Mouse (Mus musculus) forebrain, embryonic 14.5 days (tissue): Measurements from ENCODE around the gene Rnf150. TPM values are rescaled to one million over a fixed set of nuclear protein-coding genes. Genes with fewer than 3 reads are reported as not detected.

Experiments used
- ATAC-seq: fragments of 200-750 bp; cut with Nextera tagmentation; 2 replicates; pipeline ENCODE4 v1.8.0; 2017; ENCODE audit warnings: mild to moderate bottlenecking, moderate library complexity
- DNase-seq: peaks from one replicate; pipeline ENCODE4 v3.0.0-alpha.2; 2015; ENCODE audit warnings: low spot score
- H3K27ac ChIP-seq: fragments of 300-500 bp; sonication (generic); 2 replicates; pipeline ENCODE4 v1.5.1; 2014; ENCODE audit warnings: low read depth, mild to moderate bottlenecking, control low read depth, low read length, moderate library complexity
- H3K27me3 ChIP-seq: fragments of 300-500 bp; sonication (generic); replicated peaks from 2 replicates; pipeline ENCODE4 v1.6.1; 2014; ENCODE audit warnings: low read length, control low read depth, mixed read lengths; ENCODE audit not compliant: control insufficient read depth, insufficient read depth
- H3K36me3 ChIP-seq: fragments of 300-500 bp; sonication (generic); 2 replicates; pipeline ENCODE4 v1.6.1; 2014; ENCODE audit warnings: low read length, control low read depth; ENCODE audit not compliant: control insufficient read depth, insufficient read depth
- H3K4me1 ChIP-seq: fragments of 300-500 bp; sonication (generic); 2 replicates; pipeline ENCODE4 v1.6.1; 2014; ENCODE audit warnings: antibody characterized with exemption, low read length, control low read depth; ENCODE audit not compliant: control insufficient read depth, insufficient read depth
- H3K4me2 ChIP-seq: fragments of 300-500 bp; sonication (generic); 2 replicates; pipeline ENCODE4 v1.6.1; 2014; ENCODE audit warnings: mild to moderate bottlenecking, control low read depth, low read length
- H3K4me3 ChIP-seq: fragments of 300-500 bp; sonication (generic); 2 replicates; pipeline ENCODE4 v1.5.1; 2014; ENCODE audit warnings: low read depth, low read length, control low read depth
- H3K9ac ChIP-seq: fragments of 300-500 bp; sonication (generic); 2 replicates; pipeline ENCODE4 v1.6.1; 2014; ENCODE audit warnings: mild to moderate bottlenecking, low read length, control low read depth, moderate library complexity
- H3K9me3 ChIP-seq: fragments of 300-500 bp; sonication (generic); replicated peaks from 2 replicates; pipeline ENCODE4 v1.6.1; 2016; ENCODE audit warnings: low read length, control low read depth, mixed read lengths; ENCODE audit not compliant: control insufficient read depth
- WGBS: fragments of 180-500 bp; shearing (Covaris S2); extraction: QIAGEN DNeasy Blood & Tissue Kit; methylation state at CpG from one replicate; pipeline ENCODE4 v1.1.7; 2014; 5-methylcytosine and 5-hydroxymethylcytosine counted together
- polyA plus RNA-seq: library from polyadenylated mRNA; unstranded; fragments of >200 nt; fragmentation: Nextera tagmentation; extraction: Ambion mirVana; gene quantifications from 2 replicates; pipeline ENCODE4 v1.2.1, GENCODE M21; 2014

Gene Rnf150
- polyA plus RNA-seq, 1 experiment from 2014 or later: 0.89 TPM

DNA sequence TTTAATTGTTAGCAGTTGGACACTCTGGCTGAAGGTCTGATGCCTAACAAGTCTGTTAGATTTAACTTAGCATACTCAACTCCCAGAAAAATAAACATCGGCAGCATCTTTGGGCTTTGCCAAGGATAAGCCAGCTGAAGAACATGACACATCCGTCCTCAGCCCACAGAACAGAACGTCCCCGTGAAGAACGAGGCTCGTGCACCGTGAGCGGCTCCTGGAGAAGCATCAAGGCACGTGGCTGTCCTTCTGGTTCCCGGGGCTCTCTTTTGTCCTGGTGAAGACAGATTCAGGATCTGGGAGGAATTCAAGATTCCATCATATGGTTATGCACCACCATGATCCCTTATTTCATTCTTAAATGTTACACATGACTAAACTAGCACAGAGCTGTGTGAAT lies 175.4 kb downstream of the Rnf150 start:
- H3K4me3 ChIP-seq: no peak overlapping the region
- 90% methylated on average over 10 of the region's 10 CpGs for WGBS
- H3K27me3 ChIP-seq: no peaks in the 10 kb centered on the region
- H3K36me3 ChIP-seq: no peaks in the 10 kb centered on the region; the same call in 1 of the 2 replicates
- no peak overlapping the region for H3K4me2 ChIP-seq
- H3K4me1 ChIP-seq: no peaks in the 10 kb centered on the region
- H3K27ac ChIP-seq: no peak overlapping the region
- no peaks in the 10 kb centered on the region for H3K9me3 ChIP-seq
- ATAC-seq: no peak
- DNase-seq: no peak
- H3K9ac ChIP-seq: no peak overlapping the region

DNA sequence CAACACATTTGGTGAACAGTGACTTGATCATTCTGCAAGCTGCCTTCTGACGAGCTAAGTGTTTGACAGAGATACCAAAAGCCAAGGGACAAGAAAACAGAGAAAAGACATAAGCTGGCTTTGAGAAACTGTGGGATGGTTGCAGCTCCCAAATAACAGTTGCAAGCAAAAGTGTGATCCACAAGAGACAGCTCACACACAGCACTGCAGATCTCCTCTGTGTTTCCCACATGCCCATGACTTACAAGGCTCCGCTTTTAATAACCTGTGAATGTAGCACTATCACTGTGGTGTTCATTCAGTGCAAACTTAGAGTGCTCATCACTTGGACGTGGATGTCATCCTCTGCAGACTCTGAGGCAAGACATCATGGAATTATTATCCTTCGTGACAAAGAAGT lies 178.3 kb downstream of the Rnf150 start:
- H3K36me3 ChIP-seq: no peaks in the 10 kb centered on the region; the same call in 1 of the 2 replicates
- H3K27ac ChIP-seq: no peak overlapping the region
- no peaks in the 10 kb centered on the region for H3K9me3 ChIP-seq
- H3K9ac ChIP-seq: no peak overlapping the region
- no peak for ATAC-seq
- H3K27me3 ChIP-seq: no peaks in the 10 kb centered on the region
- 85% methylated on average over 4 of the region's 4 CpGs for WGBS
- H3K4me1 ChIP-seq: no peaks in the 10 kb centered on the region
- no peak overlapping the region for H3K4me3 ChIP-seq
- no peak for DNase-seq
- no peak overlapping the region for H3K4me2 ChIP-seq

DNA sequence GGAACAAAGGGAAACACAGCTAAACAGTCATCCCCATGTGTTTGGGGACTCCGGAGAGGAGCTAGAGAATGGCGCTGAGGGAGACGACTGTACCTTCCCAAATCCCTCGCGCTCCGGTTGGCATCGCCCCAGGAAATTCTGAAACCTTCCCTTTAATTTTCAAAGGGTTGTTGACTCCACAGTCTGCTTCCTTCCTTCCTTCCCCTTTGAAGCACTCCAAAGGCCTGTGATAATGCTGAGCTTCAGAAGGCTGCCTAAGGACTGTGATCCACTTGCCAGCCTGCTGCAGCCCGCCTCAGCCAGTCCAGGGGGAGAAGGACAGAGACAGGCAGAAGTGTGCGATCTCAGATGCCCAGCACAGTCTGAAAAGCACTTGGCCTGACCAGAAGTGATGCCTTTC lies 183.8 kb downstream of the Rnf150 start:
- H3K9ac ChIP-seq: no peak overlapping the region
- DNase-seq: no peak
- no peak overlapping the region for H3K27ac ChIP-seq
- H3K9me3 ChIP-seq: no peaks in the 10 kb centered on the region
- no peak for ATAC-seq
- H3K4me1 ChIP-seq: peaks cover 8% of the 10 kb centered on the region; the same call in 1 of the 2 replicates
- H3K36me3 ChIP-seq: no peaks in the 10 kb centered on the region; the same call in 1 of the 2 replicates
- no peak overlapping the region for H3K4me3 ChIP-seq
- no peaks in the 10 kb centered on the region for H3K27me3 ChIP-seq
- H3K4me2 ChIP-seq: no peak overlapping the region
- WGBS: 82% methylated on average over 9 of the region's 9 CpGs

DNA sequence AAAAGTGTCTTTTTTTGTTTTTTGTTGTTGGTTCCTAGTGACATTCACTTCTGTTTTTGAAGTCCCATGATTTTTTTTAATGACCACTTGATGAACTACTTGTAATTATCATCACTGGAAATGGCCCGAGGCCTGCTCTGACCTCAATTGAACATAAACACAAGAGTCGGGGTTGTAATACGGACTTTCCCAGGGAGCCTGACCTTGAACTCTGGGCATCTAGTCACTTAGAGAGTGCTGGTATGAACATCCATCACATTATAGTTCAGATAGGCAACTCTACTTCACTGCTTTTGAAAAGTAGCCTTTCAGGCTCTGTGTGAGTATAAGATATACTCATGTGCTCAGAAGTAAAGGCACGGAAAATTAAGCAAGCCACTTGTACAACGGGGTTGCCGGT lies 185.4 kb downstream of the Rnf150 start:
- Histone ChIP-seq H3K27ac (no peak overlapping the region), H3K36me3 (no peaks in the 10 kb centered on the region), H3K9me3 (no peaks in the 10 kb centered on the region), H3K9ac (no peak overlapping the region), H3K4me1 (peaks cover 8% of the 10 kb centered on the region; the same call in 1 of the 2 replicates), H3K4me3 (no peak overlapping the region), H3K4me2 (no peak overlapping the region), H3K27me3 (no peaks in the 10 kb centered on the region)
- ATAC-seq (no peak), DNase-seq (no peak)
- 71% methylated on average over 6 of the region's 6 CpGs for WGBS

DNA sequence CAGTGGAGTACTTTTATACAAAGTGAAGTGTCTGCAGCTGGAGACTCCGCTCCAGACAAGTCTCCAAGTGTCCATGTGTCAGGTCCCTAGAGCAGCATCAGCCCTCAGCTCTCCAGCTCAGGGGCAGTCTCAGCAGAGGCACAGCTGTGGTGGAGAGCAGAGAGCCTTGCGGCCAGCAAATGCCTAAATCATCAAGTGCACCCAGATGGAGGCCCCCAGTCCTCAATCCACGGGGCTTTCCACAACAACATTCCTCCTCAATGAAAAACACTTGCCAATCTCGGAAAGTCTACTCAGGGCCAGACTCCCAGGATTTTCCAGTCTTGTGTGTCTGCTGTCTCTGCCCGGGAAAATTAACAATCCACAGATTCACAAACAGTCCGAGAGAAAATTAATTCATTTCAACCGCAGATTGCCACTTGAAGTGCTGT lies 186.0 kb downstream of the Rnf150 start:
- 0 out of 2 replicates have a peak overlapping the region, but pooled peaks have one; percentile 8 for H3K9ac ChIP-seq
- peaks cover 8% of the 10 kb centered on the region; the same call in 1 of the 2 replicates for H3K4me1 ChIP-seq
- no peak overlapping the region for H3K4me3 ChIP-seq
- no peaks in the 10 kb centered on the region for H3K27me3 ChIP-seq
- no peaks in the 10 kb centered on the region for H3K9me3 ChIP-seq
- DNase-seq (peak; percentile 45), ATAC-seq (peak; percentile 78)
- H3K36me3 ChIP-seq: no peaks in the 10 kb centered on the region
- WGBS: 48% methylated on average over 7 of the region's 7 CpGs
- H3K27ac ChIP-seq: peak overlapping the region; percentile 66
- no peak overlapping the region for H3K4me2 ChIP-seq

DNA sequence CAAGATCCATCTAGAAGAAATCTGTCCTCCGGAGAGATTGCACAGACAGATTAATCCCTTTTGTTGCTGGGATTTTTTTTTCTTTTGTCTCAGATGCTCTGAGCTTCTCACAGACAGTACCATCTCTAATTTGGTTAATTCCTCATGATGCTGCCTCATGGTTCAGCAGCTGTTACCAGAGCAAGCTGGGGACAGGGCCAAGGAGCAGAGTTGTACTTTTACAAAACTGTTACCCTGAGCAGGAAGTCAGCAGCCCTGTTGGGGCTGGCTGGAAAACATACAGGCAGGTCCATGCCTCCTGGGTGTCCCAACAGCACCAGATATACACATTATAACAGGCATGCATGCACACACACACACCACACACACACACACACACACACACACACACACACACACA lies 186.5 kb downstream of the Rnf150 start:
- H3K27me3 ChIP-seq: no peaks in the 10 kb centered on the region
- H3K9me3 ChIP-seq: no peaks in the 10 kb centered on the region
- no peaks in the 10 kb centered on the region for H3K36me3 ChIP-seq
- H3K9ac ChIP-seq: 0 out of 2 replicates have a peak overlapping the region, but pooled peaks have one; percentile 8
- peaks cover 8% of the 10 kb centered on the region; the same call in 1 of the 2 replicates for H3K4me1 ChIP-seq
- peak overlapping the region; percentile 66 for H3K27ac ChIP-seq
- H3K4me2 ChIP-seq: no peak overlapping the region
- ATAC-seq (peak; percentile 70), DNase-seq (peak; percentile 67)
- H3K4me3 ChIP-seq: no peak overlapping the region
- WGBS: 9% methylated on average over 1 of the region's 1 CpGs

DNA sequence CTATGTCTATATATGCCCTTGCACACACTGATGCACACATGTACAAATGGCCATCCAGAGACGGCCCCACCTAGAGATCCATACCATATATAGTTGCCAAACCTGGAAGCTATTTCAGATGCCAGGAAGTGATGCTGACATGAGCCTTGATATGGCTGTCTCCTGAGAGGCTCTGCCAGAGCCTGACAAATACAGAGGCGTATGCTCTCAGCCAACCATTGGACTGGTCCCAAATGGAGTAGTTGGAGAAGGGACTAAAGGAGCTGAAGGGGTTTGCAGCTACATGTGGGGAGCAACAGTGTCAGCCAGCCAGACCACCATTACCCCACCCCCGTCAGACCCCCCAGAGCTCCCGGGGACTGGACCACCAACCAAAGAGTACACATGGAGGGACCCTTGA lies 189.7 kb downstream of the Rnf150 start:
- H3K4me2 ChIP-seq: no peak overlapping the region
- H3K9me3 ChIP-seq: no peaks in the 10 kb centered on the region
- H3K4me3 ChIP-seq: no peak overlapping the region
- no peaks in the 10 kb centered on the region for H3K27me3 ChIP-seq
- no peak overlapping the region for H3K9ac ChIP-seq
- H3K4me1 ChIP-seq: peaks cover 8% of the 10 kb centered on the region; the same call in 1 of the 2 replicates
- 91% methylated on average over 4 of the region's 4 CpGs for WGBS
- ATAC-seq: no peak
- H3K27ac ChIP-seq: no peak overlapping the region
- DNase-seq: no peak
- H3K36me3 ChIP-seq: no peaks in the 10 kb centered on the region

DNA sequence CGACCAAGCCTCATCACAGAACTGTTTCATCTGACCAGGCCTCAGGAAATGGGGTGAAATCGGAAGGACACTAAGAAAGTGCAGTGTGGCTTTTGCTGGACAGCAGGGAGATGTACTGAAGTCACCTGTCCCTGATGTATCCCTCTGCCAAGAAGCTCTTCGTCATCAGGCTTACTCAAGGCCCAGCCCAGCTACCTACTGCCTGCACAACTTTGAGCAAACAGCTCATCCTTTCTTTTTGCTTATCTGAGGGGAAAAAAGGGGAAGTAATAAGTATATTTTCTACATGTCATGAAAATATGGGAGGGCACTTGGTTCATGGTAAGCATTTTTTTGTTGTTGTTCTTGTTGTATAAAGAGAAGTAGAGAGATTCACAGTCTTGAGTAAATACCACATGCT lies 191.6 kb downstream of the Rnf150 start:
- DNase-seq (no peak), ATAC-seq (no peak)
- Histone ChIP-seq H3K4me1 (no peaks in the 10 kb centered on the region), H3K9ac (no peak overlapping the region), H3K4me3 (no peak overlapping the region), H3K9me3 (no peaks in the 10 kb centered on the region), H3K27ac (no peak overlapping the region), H3K4me2 (no peak overlapping the region), H3K27me3 (no peaks in the 10 kb centered on the region), H3K36me3 (no peaks in the 10 kb centered on the region)
- WGBS: 88% methylated on average over 3 of the region's 3 CpGs

DNA sequence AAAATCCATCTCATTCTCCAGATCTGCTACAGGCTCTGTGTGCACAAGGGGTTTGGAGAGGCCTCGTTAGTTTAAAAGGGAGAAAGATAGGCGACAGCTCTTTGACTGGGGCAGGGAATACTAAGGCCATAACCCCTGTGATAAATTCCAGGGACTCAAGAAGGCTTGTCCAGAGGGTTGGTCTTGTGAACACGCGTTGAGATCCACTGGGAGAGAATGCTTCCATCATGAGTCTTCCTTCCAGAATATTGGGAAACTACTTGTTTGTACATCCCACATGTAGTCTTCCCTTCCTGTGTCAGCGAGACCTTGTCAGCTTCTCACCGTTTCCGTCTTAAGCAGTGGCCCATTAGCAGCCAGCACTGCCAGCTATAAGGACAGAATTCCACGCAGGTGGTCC lies 195.8 kb downstream of the Rnf150 start:
- Histone ChIP-seq H3K4me1 (no peaks in the 10 kb centered on the region), H3K4me3 (no peak overlapping the region), H3K9me3 (no peaks in the 10 kb centered on the region), H3K27me3 (no peaks in the 10 kb centered on the region), H3K4me2 (no peak overlapping the region), H3K27ac (no peak overlapping the region), H3K36me3 (no peaks in the 10 kb centered on the region), H3K9ac (no peak overlapping the region)
- no peak for DNase-seq
- no peak for ATAC-seq
- WGBS: 69% methylated on average over 8 of the region's 8 CpGs
